19 mouse cellular contexts compared by ENCODE assay signal in the genomic region with DNA sequence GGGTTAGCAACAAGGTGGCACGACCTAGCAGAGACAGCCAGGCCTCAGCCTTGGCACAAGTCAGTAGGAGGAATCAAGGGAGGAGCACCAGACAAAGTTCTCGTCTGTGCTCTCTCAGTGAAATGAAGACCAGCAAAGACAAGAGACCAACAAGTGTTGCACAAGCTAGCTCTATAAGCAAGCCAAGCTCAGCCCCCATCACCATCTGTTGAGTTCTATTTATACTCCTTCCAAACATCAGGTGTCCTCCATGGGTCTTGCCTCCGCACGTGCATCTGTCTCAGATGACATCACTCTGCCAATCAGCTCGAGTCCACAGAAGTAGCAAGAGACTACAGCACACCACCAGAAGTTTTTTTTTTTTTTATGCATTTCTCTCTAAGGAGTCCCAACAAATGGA. TPM values are rescaled to one million over a fixed set of nuclear protein-coding genes. Genes with fewer than 3 reads are reported as not detected.
DNase-seq lines count a peak whose midpoint lies in the region; TF ChIP-seq lines count a peak whose summit lies in the region.
"Had no signal": no experiment of that assay in that cellular context is flagged by ENCODE, and none has a peak within 500 bp of the region (broad histone marks: within the 10 kb centered on the region; RNA-seq: fewer than 3 reads in every experiment).

No protein-coding gene starts in this region.

- H3K4me3 ChIP-seq in left cerebral cortex, adult 2 months, result no peak overlapping the region
- no peak overlapping the region for H3K4me3 ChIP-seq in myocyte
- H3K4me3 ChIP-seq: heart, embryonic 10.5 days; midbrain, embryonic 10.5 days had no signal

- DNase-seq in gastrocnemius, adult 18-20 months (ENCODE audit: low spot score), result peak; percentile 14
- DNase-seq in gastrocnemius, postnatal 36 days, result no peak
- peak; percentile 36 for DNase-seq in left cerebral cortex, postnatal 4 days
- DNase-seq in left cerebral cortex, adult 2 months (ENCODE audit: extremely low spot score in 1 of 2, low spot score in 2 of 2), result no peak
- peak; percentile 14 for DNase-seq in cerebellum, adult 8-10 months
- no peak for DNase-seq in spleen, postnatal 4 days (ENCODE audit: low spot score in 2 of 2)
- DNase-seq: adrenal gland, postnatal 14 days; gastrocnemius, postnatal 14 days; kidney, adult 9 months; liver, postnatal 0 days; lung, postnatal 36 days; thymus, adult 18-20 months had no signal

- no peaks in the 10 kb centered on the region for H3K27me3 ChIP-seq in myocyte (ENCODE audit: control insufficient read depth, insufficient read depth, insufficient read length)

- peak overlapping the region; percentile 58 for H3K4me2 ChIP-seq in myocyte (ENCODE audit: low read depth)

- TF ChIP-seq POLR2A in myocyte (IDR thresholded peaks at IDR 0.05; ENCODE audit: insufficient read length, low read depth), result no peak

- intact Hi-C loops in gastrocnemius, postnatal 36 days (cut with DNase I), result no loop called here
- intact Hi-C loops in left cerebral cortex, postnatal 4 days (cut with DNase I), result no loop called here
- intact Hi-C loops in left cerebral cortex, adult 2 months (cut with DNase I), result no loop called here

- H3K79me2 ChIP-seq in myocyte (ENCODE audit: control insufficient read depth, insufficient read depth), result no peaks in the 10 kb centered on the region

- H3K36me3 ChIP-seq in myocyte (ENCODE audit: control insufficient read depth, insufficient read depth), result no peaks in the 10 kb centered on the region
- H3K36me3 ChIP-seq: heart, embryonic 10.5 days; midbrain, embryonic 10.5 days had no signal

- no peak overlapping the region for H3K27ac ChIP-seq in left cerebral cortex, adult 2 months
- H3K27ac ChIP-seq: heart, embryonic 10.5 days; midbrain, embryonic 10.5 days had no signal

- TF ChIP-seq CTCF in left cerebral cortex, adult 2 months (IDR thresholded peaks at IDR 0.05), result no peak

- H3ac ChIP-seq in myocyte (ENCODE audit: control insufficient read depth, insufficient read length), result no peak overlapping the region

TF ChIP-seq in myocyte, 11 proteins besides CTCF, POLR2A, EP300 and RAD21:
- TF ChIP-seq TCF12 (IDR thresholded peaks at IDR 0.05; ENCODE audit: insufficient read depth, poor library complexity, severe bottlenecking), result no peak
- TF ChIP-seq CEBPB (IDR thresholded peaks at IDR 0.05; ENCODE audit: insufficient read depth, poor library complexity, severe bottlenecking), result peak; percentile 53; the same call in 1 of the 2 replicates
- no peak for TF ChIP-seq TCF3 (IDR thresholded peaks at IDR 0.05; ENCODE audit: insufficient read length, low read depth)
- no peak for TF ChIP-seq REST (IDR thresholded peaks at IDR 0.05; ENCODE audit: insufficient read depth, insufficient read length)
- no peak for TF ChIP-seq E2F4 (IDR thresholded peaks at IDR 0.05; ENCODE audit: insufficient read depth)
- peak in 2 of 3 experiments; percentile 17 to 73 for TF ChIP-seq MYOD1 (IDR thresholded peaks at IDR 0.05; ENCODE audit: control insufficient read depth in 1 of 3, insufficient read length in 2 of 3, low read depth in 2 of 3)
- peak in 1 of 3 experiments; percentile 60 for TF ChIP-seq MYOG (IDR thresholded peaks at IDR 0.05; ENCODE audit: control insufficient read depth in 1 of 3, insufficient read depth in 1 of 3, insufficient read length in 2 of 3, low read depth in 2 of 3)
- no peak for TF ChIP-seq USF1 (IDR thresholded peaks at IDR 0.05; ENCODE audit: low read depth)

RNA-seq across cellular contexts. Expression of a gene that starts 22.6 kb away (rescaled TPM):
- under 1 TPM in 1 of 2 experiments, not detected in 1; 0.47 TPM for total RNA-seq in gastrocnemius, adult 18-20 months (2021)
- total RNA-seq in gastrocnemius, postnatal 36 days (2021), result not detected
- not detected for total RNA-seq in left cerebral cortex, postnatal 4 days (2021)
- total RNA-seq in left cerebral cortex, adult 2 months (2021), result under 1 TPM in 1 of 2 experiments, not detected in 1; 0.42 TPM
- polyA plus RNA-seq in myocyte (2012; fragmentation: generic; extraction: Trizol), result 0.53 TPM
- total RNA-seq: gastrocnemius, postnatal 14 days; heart, postnatal 25 days; layer of hippocampus, postnatal 14 days; MEL had no signal
- polyA plus RNA-seq: forebrain, embryonic 14.5 days; heart, embryonic 10.5 days; midbrain, embryonic 10.5 days had no signal

RNA-seq across cellular contexts. Expression of a gene that starts 43.6 kb away (rescaled TPM):
- 10 to 100 TPM; 28.4 to 28.6 TPM for total RNA-seq in gastrocnemius, adult 18-20 months (2021)
- total RNA-seq in gastrocnemius, postnatal 36 days (2021), result 10 to 100 TPM; 21.9 to 22.5 TPM
- 10 to 100 TPM; 46.0 to 46.4 TPM for total RNA-seq in left cerebral cortex, postnatal 4 days (2021)
- 10 to 100 TPM; 33.1 to 35.3 TPM for total RNA-seq in left cerebral cortex, adult 2 months (2021)
- 7.2 TPM for polyA plus RNA-seq in myocyte (2012; fragmentation: generic; extraction: Trizol)

Comparison
In these comparisons a context has a peak if more than half of its experiments do, and no peak if none do; other contexts are left out.
1. DNase-seq: peak in gastrocnemius, adult 18-20 months (single experiment), left cerebral cortex, postnatal 4 days (single experiment) and cerebellum, adult 8-10 months (single experiment); none in gastrocnemius, postnatal 36 days (0 of 2), left cerebral cortex, adult 2 months (0 of 2) and spleen, postnatal 4 days (0 of 2).